Mouse (Mus musculus) heart, embryonic 15.5 days (tissue): ENCODE data around the gene Ecm1. TPM values are rescaled to one million over a fixed set of nuclear protein-coding genes. Genes with fewer than 3 reads are reported as not detected.
A peak's percentile ranks its signal among the peaks of the same experiment; 100 is the strongest.

ENCODE experiments used
- ATAC-seq: fragments of 200-750 bp; cut with Nextera tagmentation; replicated peaks from 2 replicates; pipeline ENCODE4 v1.8.0; 2017; ENCODE audit warnings: low read depth, moderate TSS enrichment; ENCODE audit not compliant: insufficient number of reproducible peaks, insufficient read depth, low FRiP score
- H3K27ac ChIP-seq: fragments of 300-500 bp; sonication (generic); 2 replicates; pipeline ENCODE4 v1.5.1; 2015; ENCODE audit warnings: mild to moderate bottlenecking, inconsistent platforms
- H3K27me3 ChIP-seq: fragments of 300-500 bp; sonication (generic); 2 replicates; pipeline ENCODE4 v1.6.1; 2015; ENCODE audit warnings: inconsistent platforms
- H3K36me3 ChIP-seq: fragments of 300-500 bp; sonication (generic); 2 replicates; pipeline ENCODE4 v1.6.1; 2015; ENCODE audit warnings: mild to moderate bottlenecking, inconsistent platforms
- H3K4me1 ChIP-seq: fragments of 300-500 bp; sonication (generic); replicated peaks from 2 replicates; pipeline ENCODE4 v1.6.1; 2015; ENCODE audit warnings: inconsistent platforms
- H3K4me2 ChIP-seq: fragments of 300-500 bp; sonication (generic); 2 replicates; pipeline ENCODE4 v1.6.1; 2015; ENCODE audit warnings: inconsistent platforms, mild to moderate bottlenecking, moderate library complexity
- H3K4me3 ChIP-seq: fragments of 300-500 bp; sonication (generic); 2 replicates; pipeline ENCODE4 v1.5.1; 2015; ENCODE audit warnings: mild to moderate bottlenecking, inconsistent platforms
- H3K9ac ChIP-seq: fragments of 300-500 bp; sonication (generic); 2 replicates; pipeline ENCODE4 v1.6.1; 2015; ENCODE audit warnings: mild to moderate bottlenecking, inconsistent platforms
- H3K9me3 ChIP-seq: fragments of 300-500 bp; sonication (generic); replicated peaks from 2 replicates; pipeline ENCODE4 v1.6.1; 2016; ENCODE audit warnings: inconsistent platforms
- WGBS: fragments of 180-500 bp; shearing (Covaris S2); methylation state at CpG from one replicate; pipeline ENCODE4 v1.1.7; 2015; ENCODE audit warnings: mixed read lengths; 5-methylcytosine and 5-hydroxymethylcytosine counted together
- polyA plus RNA-seq: library from polyadenylated mRNA; unstranded; fragments of >200 nt; fragmentation: Nextera tagmentation; extraction: Ambion mirVana; gene quantifications from 2 replicates; pipeline ENCODE4 v1.2.1, GENCODE M21; 2015

Ecm1 gene
- polyA plus RNA-seq, 1 experiment from 2014 or later = 56.3 TPM

DNA sequence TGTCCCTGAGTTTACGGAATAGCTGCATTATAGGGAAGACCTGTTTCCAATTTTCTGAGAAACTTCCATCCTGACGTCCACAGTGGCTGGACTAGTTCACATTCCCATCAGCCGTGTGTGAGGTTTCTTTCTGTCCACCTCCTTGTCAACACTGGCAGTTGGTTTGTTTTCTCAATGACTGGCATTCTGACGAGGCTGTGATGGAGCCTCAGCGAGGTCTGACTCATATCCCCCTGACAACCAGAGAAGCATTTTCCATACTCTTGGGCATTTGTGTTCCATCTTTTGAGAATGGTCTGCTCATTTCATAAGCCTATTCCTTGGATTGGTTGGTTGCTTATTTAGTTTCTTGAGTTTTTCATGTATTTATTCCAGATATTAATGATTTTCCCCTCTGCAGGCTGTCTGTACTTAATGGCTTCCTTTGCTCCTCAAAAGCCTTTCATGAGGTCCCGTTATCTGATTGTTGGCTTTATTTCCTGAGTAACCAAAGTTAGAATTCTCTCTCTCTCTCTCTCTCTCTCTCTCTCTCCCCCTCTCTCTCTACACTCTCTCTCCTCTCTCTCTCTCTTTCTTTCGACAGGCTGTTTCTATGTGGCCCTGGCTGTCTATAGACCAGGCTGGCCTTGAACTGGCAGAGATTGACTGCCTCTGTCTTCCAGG, 12.5 kb downstream of the Ecm1 start:
- Histone ChIP-seq H3K4me2 (no peak overlapping the region), H3K9ac (no peak overlapping the region), H3K27me3 (no peaks in the 10 kb centered on the region), H3K27ac (no peak overlapping the region), H3K36me3 (no peaks in the 10 kb centered on the region), H3K9me3 (no peaks in the 10 kb centered on the region), H3K4me1 (peaks cover 2% of the 10 kb centered on the region; the same call in 1 of the 2 replicates), H3K4me3 (no peak overlapping the region)
- ATAC-seq = no peak
- WGBS = 46% methylated on average over 7 of the region's 7 CpGs

DNA sequence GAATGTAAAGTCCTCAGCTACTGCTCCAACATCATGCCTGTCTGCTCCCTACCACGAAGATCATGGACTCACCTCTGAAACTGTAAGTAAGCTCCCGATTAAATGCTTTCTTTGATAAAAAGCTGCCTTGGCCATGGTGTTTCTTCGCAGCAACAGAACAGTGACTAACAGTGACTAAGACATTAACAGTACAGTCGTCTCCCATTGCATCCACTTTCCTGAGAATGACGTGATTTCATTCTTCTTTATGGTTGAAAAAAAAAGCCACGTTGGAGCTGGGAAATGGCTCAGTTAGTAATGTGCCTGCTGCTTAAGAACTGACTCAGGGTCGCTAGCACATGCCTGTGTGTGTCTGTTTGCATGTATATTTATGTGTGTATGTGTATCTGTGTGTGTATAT, 13.5 kb downstream of the Ecm1 start:
- H3K27me3 ChIP-seq = no peaks in the 10 kb centered on the region
- H3K4me3 ChIP-seq = no peak overlapping the region
- peaks cover 2% of the 10 kb centered on the region; the same call in 1 of the 2 replicates for H3K4me1 ChIP-seq
- H3K36me3 ChIP-seq = no peaks in the 10 kb centered on the region
- no peak overlapping the region for H3K27ac ChIP-seq
- no peak overlapping the region for H3K9ac ChIP-seq
- WGBS = 79% methylated on average over 7 of the region's 7 CpGs
- no peak overlapping the region for H3K4me2 ChIP-seq
- no peaks in the 10 kb centered on the region for H3K9me3 ChIP-seq
- ATAC-seq = no peak

DNA sequence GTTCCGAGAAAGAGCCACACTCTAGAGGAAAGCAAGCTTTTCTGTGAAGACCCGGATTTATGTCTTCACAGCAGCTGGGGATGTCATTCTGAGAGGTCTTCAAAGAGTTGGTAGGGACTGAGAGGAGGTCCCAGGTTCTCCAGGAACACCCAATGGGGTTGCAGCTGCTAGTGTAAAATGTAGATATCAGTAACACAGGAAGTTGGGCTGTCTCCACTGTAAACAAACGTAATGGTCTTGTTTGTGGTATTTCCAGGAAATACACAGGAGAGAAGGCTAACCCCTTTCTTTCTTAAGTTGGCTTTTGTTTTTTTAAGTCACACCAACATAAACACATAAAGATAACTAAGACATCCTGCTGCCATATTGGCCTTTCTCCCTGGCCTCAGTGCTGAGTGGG, 17.0 kb downstream of the Ecm1 start:
- 68% methylated on average over 3 of the region's 3 CpGs for WGBS
- Histone ChIP-seq H3K27me3 (no peaks in the 10 kb centered on the region), H3K4me2 (no peak overlapping the region), H3K4me1 (peaks cover 2% of the 10 kb centered on the region; the same call in 1 of the 2 replicates), H3K36me3 (no peaks in the 10 kb centered on the region), H3K9me3 (no peaks in the 10 kb centered on the region), H3K9ac (no peak overlapping the region), H3K4me3 (no peak overlapping the region), H3K27ac (0 out of 2 replicates have a peak overlapping the region, but pooled peaks have one; percentile 11)
- no peak for ATAC-seq

DNA sequence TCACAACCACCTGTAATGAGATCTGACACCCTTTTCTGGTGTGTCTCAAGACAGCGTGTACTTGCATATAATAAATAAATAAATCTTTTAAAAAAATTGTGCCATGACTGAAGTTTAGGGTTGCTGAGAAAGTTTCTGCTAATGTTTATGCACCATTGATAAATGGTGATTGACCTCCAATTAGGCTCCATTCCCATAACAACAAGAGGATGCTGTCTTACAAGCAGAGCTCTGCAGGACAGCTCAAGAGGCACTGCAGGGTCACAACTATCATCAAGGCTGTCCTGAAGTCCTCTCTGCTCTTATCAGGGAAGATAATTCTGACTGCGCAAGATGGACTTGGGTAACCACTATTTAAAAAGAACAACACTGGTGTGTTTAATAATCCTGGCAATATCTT, 21.2 kb downstream of the Ecm1 start:
- no peaks in the 10 kb centered on the region for H3K9me3 ChIP-seq
- no peaks in the 10 kb centered on the region for H3K36me3 ChIP-seq
- no peaks in the 10 kb centered on the region for H3K27me3 ChIP-seq
- ATAC-seq = no peak
- H3K4me1 ChIP-seq = no peaks in the 10 kb centered on the region
- no peak overlapping the region for H3K4me2 ChIP-seq
- WGBS = 76% methylated on average over 2 of the region's 2 CpGs
- H3K27ac ChIP-seq = no peak overlapping the region
- no peak overlapping the region for H3K9ac ChIP-seq
- H3K4me3 ChIP-seq = no peak overlapping the region

DNA sequence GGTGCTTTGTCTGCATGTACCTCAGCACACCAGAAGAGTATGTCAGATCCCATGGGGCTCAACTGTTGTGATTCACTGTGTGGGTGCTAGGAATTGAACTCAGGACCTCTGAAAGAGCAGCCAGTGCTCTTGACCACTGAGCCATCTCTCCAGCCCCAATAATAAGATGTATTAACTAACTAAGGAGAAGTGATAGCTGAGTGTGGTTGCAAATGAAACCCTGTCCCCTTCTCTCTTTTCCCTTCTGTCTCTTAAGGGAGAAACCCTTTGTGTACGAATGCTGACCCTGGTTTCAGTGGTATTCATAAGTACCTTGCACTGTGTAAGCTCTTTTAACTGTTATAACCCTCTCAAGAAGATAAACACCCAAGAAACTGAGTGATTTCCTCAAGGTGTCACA, 23.3 kb downstream of the Ecm1 start:
- H3K4me3 ChIP-seq = no peak overlapping the region
- no peaks in the 10 kb centered on the region for H3K4me1 ChIP-seq
- no peak overlapping the region for H3K9ac ChIP-seq
- no peaks in the 10 kb centered on the region for H3K9me3 ChIP-seq
- ATAC-seq = no peak
- no peaks in the 10 kb centered on the region for H3K36me3 ChIP-seq
- no peak overlapping the region for H3K27ac ChIP-seq
- H3K4me2 ChIP-seq = no peak overlapping the region
- WGBS = 79% methylated on average over 1 of the region's 1 CpGs
- H3K27me3 ChIP-seq = no peaks in the 10 kb centered on the region

DNA sequence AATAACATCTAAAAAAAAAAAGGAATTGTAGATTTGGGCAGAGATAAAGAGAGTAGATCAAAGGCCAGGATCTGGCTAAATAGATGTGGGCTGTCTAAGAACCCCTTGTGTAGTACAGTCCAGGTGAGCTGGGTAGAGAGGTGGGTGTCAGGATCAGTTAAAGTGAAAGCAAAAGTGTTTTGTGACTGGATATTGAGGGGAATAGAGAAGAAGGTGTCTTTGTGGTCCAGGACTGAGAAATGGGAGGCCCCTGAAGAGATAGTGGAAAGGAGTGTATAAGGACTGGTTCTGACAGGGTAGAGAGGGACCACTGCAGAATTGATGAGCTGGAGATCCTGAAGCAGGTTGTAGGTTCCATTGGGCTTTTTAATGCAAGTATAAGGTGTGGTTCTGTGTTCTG, 29.4 kb downstream of the Ecm1 start:
- Histone ChIP-seq H3K27me3 (no peaks in the 10 kb centered on the region), H3K36me3 (no peaks in the 10 kb centered on the region), H3K4me1 (no peaks in the 10 kb centered on the region), H3K4me2 (no peak overlapping the region), H3K4me3 (no peak overlapping the region), H3K27ac (no peak overlapping the region), H3K9me3 (no peaks in the 10 kb centered on the region), H3K9ac (no peak overlapping the region)
- ATAC-seq = no peak

DNA sequence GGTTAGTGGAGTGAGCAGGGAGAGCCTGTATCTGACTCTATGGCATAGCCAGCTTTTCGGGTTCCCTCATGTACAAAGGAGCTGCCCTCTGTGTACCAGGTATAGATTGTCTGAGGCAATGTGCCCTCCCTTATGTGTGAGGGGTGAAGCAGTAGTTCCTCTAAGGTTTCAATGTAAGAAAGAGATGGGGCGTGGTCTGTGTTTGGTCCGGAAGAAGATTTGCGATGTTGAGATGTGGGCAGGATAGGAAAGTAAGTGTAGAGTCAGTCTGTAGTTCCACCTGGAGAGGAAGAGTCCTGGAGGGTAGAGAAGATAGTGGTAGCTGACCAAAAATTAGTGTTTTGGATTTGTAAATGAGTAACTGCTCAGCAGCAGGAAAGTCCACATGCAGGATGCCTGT, 30.3 kb downstream of the Ecm1 start:
- 89% methylated on average over 4 of the region's 4 CpGs for WGBS
- no peaks in the 10 kb centered on the region for H3K36me3 ChIP-seq

DNA sequence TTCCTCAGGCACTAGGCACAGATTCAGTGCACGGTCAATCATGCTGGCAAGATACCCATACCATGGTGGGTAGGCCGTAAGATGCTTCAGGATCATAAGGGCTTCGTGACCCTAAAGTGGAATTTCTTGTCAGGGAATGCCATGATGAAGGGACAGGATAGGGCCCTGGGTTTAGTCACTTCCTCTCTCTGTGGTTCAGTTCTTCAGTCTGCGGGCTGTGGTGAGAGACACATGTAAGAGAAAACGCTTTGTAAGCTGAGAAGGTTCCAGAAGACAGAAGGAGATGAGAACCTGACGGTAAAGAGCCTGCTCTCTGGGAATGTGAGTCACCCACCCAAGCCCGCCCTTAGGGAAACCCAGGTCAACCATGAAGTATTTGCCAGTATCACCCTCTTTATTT, 31.9 kb downstream of the Ecm1 start:
- ATAC-seq = no peak
- Histone ChIP-seq H3K4me3 (no peak overlapping the region), H3K9ac (no peak overlapping the region), H3K27me3 (no peaks in the 10 kb centered on the region), H3K4me1 (peaks cover 1% of the 10 kb centered on the region; the same call in 1 of the 2 replicates), H3K4me2 (no peak overlapping the region), H3K36me3 (no peaks in the 10 kb centered on the region), H3K27ac (no peak overlapping the region), H3K9me3 (no peaks in the 10 kb centered on the region)
- WGBS = 75% methylated on average over 7 of the region's 7 CpGs

More for the DNA sequence above, 30.3 kb downstream of the Ecm1 start:
- no peak overlapping the region for H3K4me3 ChIP-seq
- H3K9ac ChIP-seq = no peak overlapping the region
- no peaks in the 10 kb centered on the region for H3K4me1 ChIP-seq
- H3K4me2 ChIP-seq = no peak overlapping the region
- ATAC-seq = no peak
- no peak overlapping the region for H3K27ac ChIP-seq
- no peaks in the 10 kb centered on the region for H3K9me3 ChIP-seq
- no peaks in the 10 kb centered on the region for H3K27me3 ChIP-seq

DNA sequence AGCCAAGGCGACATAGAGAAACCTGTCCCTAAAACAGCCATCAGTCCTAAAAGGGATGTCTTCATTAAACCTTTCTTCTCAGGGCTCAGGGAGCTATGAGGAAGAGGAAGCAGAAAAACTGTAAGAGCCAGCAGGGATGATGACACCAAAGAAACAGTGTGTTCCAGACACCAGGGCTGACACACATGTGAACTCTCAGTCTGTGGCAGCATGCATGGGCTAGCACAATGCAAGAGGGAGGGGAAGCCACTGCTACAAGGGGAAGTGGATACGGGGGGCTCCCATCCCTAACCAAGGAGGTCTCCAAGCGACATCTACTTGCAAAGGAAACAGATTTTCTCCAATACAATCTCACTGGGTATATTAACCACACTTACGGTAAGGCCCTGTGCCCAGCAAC, 33.1 kb downstream of the Ecm1 start:
- no peak for ATAC-seq
- 79% methylated on average over 4 of the region's 4 CpGs for WGBS
- H3K4me1 ChIP-seq = peaks cover 13% of the 10 kb centered on the region

DNA sequence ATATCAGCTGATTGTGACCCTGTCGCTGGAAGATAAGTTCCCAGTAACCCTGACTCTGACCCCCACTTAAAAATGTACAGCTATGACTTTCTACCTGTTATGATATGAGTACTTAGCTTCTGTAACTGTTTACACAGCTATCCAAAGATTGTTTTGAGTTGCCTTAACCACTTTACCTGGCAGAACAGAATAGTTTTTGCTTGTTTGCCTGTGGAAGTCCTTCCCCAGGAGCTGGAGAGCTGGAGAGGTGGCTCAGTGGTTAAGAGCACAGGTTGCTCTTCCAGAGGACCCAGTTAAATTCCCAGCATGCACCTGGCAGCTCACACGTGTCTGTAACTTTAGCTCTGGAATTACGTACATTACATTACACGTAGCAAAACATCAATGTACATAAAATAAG, 34.8 kb downstream of the Ecm1 start:
- H3K27me3 ChIP-seq = no peaks in the 10 kb centered on the region
- H3K36me3 ChIP-seq = no peaks in the 10 kb centered on the region
- no peak overlapping the region for H3K27ac ChIP-seq
- no peak overlapping the region for H3K4me2 ChIP-seq
- H3K4me1 ChIP-seq = peaks cover 25% of the 10 kb centered on the region
- no peak for ATAC-seq
- H3K9me3 ChIP-seq = no peaks in the 10 kb centered on the region
- no peak overlapping the region for H3K4me3 ChIP-seq
- no peak overlapping the region for H3K9ac ChIP-seq
- WGBS = 85% methylated on average over 4 of the region's 4 CpGs

More for the DNA sequence above, 33.1 kb downstream of the Ecm1 start:
- Histone ChIP-seq H3K9me3 (no peaks in the 10 kb centered on the region), H3K27me3 (no peaks in the 10 kb centered on the region), H3K4me2 (no peak overlapping the region), H3K4me3 (no peak overlapping the region), H3K27ac (no peak overlapping the region), H3K9ac (no peak overlapping the region), H3K36me3 (no peaks in the 10 kb centered on the region)

DNA sequence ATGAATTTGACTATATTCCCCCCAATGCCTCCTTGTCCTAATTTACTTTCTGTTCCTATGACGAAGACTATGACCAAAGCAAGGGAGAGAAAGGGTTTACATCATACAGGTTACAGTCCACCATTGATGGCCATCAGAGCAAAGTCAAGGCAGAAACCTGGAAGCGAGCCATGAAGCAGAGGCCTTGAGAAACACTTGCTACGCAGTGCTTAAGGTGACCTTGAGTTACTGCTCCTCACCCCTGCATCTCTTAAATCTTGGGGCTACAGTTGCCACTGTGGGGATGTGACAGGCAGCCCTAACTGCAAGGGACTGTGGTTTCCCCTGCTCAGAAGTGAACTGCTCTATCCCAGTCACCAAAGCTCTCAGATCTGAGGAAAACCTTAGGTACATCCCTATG, 36.1 kb downstream of the Ecm1 start:
- Histone ChIP-seq H3K4me1 (peaks cover 25% of the 10 kb centered on the region), H3K36me3 (no peaks in the 10 kb centered on the region), H3K9me3 (no peaks in the 10 kb centered on the region), H3K27ac (no peak overlapping the region), H3K9ac (no peak overlapping the region), H3K27me3 (no peaks in the 10 kb centered on the region), H3K4me2 (no peak overlapping the region), H3K4me3 (no peak overlapping the region)
- WGBS = 88% methylated on average over 3 of the region's 3 CpGs
- no peak for ATAC-seq

DNA sequence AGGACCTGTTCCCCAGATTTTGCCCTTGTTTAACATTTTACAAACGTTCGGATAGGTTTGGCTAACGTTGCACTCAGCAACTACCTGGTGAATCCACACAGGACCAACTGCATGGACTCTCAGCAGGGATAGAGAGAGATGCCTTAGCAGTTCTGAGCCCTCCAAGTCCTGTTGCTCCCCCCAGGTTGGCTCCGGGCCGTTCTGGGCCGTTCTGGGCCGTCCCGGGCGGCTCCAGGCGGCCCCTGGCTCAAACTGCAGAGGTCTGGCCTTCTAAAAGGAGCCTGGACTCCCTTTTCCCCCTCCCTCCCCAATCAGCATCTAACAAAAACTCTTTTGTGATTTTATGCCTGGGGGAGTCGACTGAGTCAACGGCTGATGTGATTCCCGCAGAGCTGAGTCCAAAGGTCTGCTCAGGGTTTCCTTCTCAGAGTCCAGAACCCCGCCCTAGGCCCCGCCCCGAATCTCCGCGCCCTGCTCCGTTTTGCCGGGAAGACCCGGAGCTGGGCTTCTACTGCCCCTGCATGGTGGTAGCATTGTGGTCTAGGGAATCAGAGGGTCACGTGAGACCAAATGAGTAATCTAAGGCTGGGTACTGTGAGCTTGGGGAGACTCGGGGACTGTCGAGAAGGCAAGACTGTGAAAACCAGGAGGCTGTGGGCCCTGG, 37.4 kb downstream of the Ecm1 start:
- peak overlapping the region; percentile 38 for H3K4me3 ChIP-seq
- peak overlapping the region; percentile 67 for H3K4me2 ChIP-seq
- ATAC-seq = peak; percentile 83
- H3K27ac ChIP-seq = peak overlapping the region; percentile 72
- peaks cover 25% of the 10 kb centered on the region for H3K4me1 ChIP-seq
- no peaks in the 10 kb centered on the region for H3K36me3 ChIP-seq
- 12% methylated on average over 24 of the region's 24 CpGs for WGBS
- H3K9me3 ChIP-seq = no peaks in the 10 kb centered on the region
- peak overlapping the region; percentile 58 for H3K9ac ChIP-seq
- no peaks in the 10 kb centered on the region for H3K27me3 ChIP-seq
